Mouse (Mus musculus): ENCODE measurements around the gene C2cd5. TPM values are rescaled to one million over a fixed set of nuclear protein-coding genes. Genes with fewer than 3 reads are reported as not detected.

The C2cd5 gene
- polyA plus RNA-seq, 1 experiment, result 16.0 TPM

DNA sequence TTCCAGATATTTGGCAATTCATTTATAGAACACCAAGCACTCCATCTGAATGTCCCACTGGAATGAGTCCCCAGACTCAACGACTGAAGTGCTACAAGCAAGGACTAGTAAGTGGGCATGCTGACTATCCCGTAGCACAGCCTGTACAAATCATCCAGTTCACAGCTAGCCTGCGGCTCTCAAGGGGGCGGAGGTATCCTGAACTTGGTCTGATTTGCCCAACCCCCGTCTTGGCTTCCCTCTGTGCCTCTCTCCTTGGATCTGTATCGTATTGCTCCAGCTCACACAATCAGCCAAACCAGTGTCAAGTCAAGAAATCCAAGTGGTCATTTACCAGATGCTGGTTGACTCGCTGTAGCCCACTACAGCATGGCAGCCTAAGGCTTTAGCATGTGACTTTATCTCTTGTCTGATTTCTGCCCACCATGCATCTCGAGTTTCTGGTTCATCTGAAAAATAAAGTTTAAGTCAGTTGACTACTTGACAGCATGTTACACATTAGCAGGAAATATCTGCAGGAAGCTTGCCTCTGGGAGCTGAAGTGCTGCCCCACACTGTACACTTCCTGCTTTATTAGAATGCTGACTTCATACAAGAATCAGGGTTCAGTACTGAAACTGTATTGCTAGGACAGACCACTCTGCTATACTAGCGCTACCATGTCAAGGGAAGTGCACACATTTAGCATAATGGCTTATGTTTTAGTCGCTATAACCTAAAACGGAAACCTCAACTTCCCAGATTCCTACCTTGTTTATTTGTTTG is 50.0 kb downstream of the C2cd5 start:
- TF ChIP-seq POLR2A (IDR thresholded peaks at IDR 0.05; ENCODE audit: low read depth, low read length) (no peak), CTCF (IDR thresholded peaks at IDR 0.05; ENCODE audit: extremely low read depth, insufficient read depth, insufficient read length, insufficient replicate concordance) (no peak)
- H3K36me3 ChIP-seq (ENCODE audit: control insufficient read depth, insufficient read depth, low read length), result peaks cover 18% of the 10 kb centered on the region
- DNase-seq (ENCODE audit: low read depth in 1 of 2, low spot score in 2 of 2), result no peak
- no peaks in the 10 kb centered on the region for H3K27me3 ChIP-seq (ENCODE audit: control insufficient read depth, insufficient read depth, low read length)
- no peak overlapping the region for H3K4me3 ChIP-seq (ENCODE audit: extremely low read depth, insufficient read depth, insufficient read length)
- 85% methylated on average over 11 of the region's 11 CpGs for WGBS
- H3K4me1 ChIP-seq (ENCODE audit: control insufficient read depth, insufficient read depth, insufficient read length), result no peaks in the 10 kb centered on the region
- H3K27ac ChIP-seq (ENCODE audit: insufficient read depth, low read length), result no peak overlapping the region; the same call in 1 of the 2 replicates

DNA sequence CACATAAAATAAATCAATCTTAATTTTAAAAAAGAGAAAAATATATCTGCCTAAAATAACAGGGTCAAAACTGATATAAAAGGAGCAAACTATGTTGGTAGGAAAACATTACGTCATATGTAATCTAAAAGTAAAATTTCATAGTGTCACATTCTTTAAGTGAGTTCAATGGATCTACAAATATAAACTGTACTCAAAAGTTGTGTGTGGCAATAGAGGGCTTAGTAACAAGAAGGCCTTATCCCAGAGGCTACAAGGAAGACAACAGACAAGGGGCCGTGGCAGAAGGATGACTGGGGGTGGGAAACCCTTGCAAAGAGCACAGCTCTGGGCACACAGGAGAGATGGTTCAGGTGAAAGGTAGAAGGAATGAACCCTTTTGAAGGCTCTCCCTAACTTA is 50.8 kb downstream of the C2cd5 start:
- WGBS, result 93% methylated on average over 2 of the region's 2 CpGs
- Histone ChIP-seq H3K4me1 (ENCODE audit: control insufficient read depth, insufficient read depth, insufficient read length) (no peaks in the 10 kb centered on the region), H3K27ac (ENCODE audit: insufficient read depth, low read length) (no peak overlapping the region), H3K27me3 (ENCODE audit: control insufficient read depth, insufficient read depth, low read length) (no peaks in the 10 kb centered on the region), H3K36me3 (ENCODE audit: control insufficient read depth, insufficient read depth, low read length) (peaks cover 13% of the 10 kb centered on the region), H3K4me3 (ENCODE audit: extremely low read depth, insufficient read depth, insufficient read length) (no peak overlapping the region)
- TF ChIP-seq CTCF (IDR thresholded peaks at IDR 0.05; ENCODE audit: extremely low read depth, insufficient read depth, insufficient read length, insufficient replicate concordance) (no peak), POLR2A (IDR thresholded peaks at IDR 0.05; ENCODE audit: low read depth, low read length) (no peak)
- DNase-seq (ENCODE audit: low read depth in 1 of 2, low spot score in 2 of 2), result no peak

DNA sequence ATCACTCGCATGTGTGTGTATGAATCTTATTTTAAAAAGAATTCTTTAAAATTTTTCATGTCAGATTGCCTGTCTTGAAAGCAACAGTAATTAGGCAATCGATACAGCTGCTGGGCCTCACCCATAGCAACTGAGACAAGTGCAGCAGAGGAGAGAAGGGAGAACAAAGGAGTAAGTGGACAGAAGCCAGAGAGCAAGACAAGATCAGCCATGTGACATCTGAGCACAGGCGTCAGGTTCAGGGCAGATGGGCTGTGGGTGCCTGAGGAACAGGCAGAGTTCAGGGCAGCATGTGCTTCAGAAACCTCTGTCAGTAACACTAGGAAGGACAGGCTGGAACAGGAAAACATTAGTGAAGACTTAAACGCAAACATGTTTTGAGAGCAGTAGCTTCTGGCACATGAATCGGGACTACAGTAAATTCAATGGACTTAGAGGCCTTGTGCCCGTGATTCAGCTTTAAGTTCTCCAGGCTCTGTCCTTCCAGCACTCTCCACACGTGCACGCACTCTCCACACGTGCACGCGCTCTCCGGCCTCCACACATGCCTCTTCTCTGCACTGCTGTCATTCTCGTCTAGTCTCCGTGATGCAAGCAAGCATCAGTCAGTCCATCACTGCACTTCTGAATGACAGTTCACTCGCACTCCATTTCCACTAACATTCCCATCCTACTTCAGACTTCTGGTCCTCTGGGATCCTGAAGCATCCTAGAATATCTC is 52.2 kb downstream of the C2cd5 start:
- 94% methylated on average over 15 of the region's 15 CpGs for WGBS
- no peak for TF ChIP-seq POLR2A (IDR thresholded peaks at IDR 0.05; ENCODE audit: low read depth, low read length)

DNA sequence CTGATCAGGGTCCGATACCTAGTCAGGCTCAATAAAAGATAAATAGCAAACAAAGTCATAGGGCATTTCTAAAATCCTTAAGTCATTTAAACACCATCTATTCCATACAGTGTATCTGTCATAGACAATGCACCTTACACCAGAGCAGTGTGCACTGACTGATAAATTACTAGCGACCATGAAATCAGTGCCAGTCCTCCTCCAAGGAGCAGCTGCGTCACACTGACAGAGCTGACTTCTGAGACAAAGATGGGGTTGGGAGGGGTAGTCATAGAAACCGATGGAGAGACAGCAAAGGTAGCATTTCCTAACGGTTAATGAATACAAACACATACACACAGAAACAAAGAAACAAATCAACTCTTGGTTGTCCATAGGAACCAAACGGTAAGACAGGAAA is 58.4 kb downstream of the C2cd5 start:
- Histone ChIP-seq H3K27me3 (ENCODE audit: control insufficient read depth, insufficient read depth, low read length) (no peaks in the 10 kb centered on the region), H3K4me1 (ENCODE audit: control insufficient read depth, insufficient read depth, insufficient read length) (no peaks in the 10 kb centered on the region), H3K4me3 (ENCODE audit: extremely low read depth, insufficient read depth, insufficient read length) (no peak overlapping the region), H3K27ac (ENCODE audit: insufficient read depth, low read length) (no peak overlapping the region), H3K36me3 (ENCODE audit: control insufficient read depth, insufficient read depth, low read length) (peaks cover 22% of the 10 kb centered on the region)
- DNase-seq (ENCODE audit: low read depth in 1 of 2, low spot score in 2 of 2), result no peak
- WGBS, result 89% methylated on average over 6 of the region's 6 CpGs
- TF ChIP-seq POLR2A (IDR thresholded peaks at IDR 0.05; ENCODE audit: low read depth, low read length) (no peak), CTCF (IDR thresholded peaks at IDR 0.05; ENCODE audit: extremely low read depth, insufficient read depth, insufficient read length, insufficient replicate concordance) (no peak)

More for the DNA sequence above, 52.2 kb downstream of the C2cd5 start:
- no peak overlapping the region for H3K4me3 ChIP-seq (ENCODE audit: extremely low read depth, insufficient read depth, insufficient read length)
- H3K27ac ChIP-seq (ENCODE audit: insufficient read depth, low read length), result no peak overlapping the region
- H3K36me3 ChIP-seq (ENCODE audit: control insufficient read depth, insufficient read depth, low read length), result peaks cover 13% of the 10 kb centered on the region
- no peaks in the 10 kb centered on the region for H3K27me3 ChIP-seq (ENCODE audit: control insufficient read depth, insufficient read depth, low read length)
- DNase-seq (ENCODE audit: low read depth in 1 of 2, low spot score in 2 of 2), result no peak
- H3K4me1 ChIP-seq (ENCODE audit: control insufficient read depth, insufficient read depth, insufficient read length), result no peaks in the 10 kb centered on the region

DNA sequence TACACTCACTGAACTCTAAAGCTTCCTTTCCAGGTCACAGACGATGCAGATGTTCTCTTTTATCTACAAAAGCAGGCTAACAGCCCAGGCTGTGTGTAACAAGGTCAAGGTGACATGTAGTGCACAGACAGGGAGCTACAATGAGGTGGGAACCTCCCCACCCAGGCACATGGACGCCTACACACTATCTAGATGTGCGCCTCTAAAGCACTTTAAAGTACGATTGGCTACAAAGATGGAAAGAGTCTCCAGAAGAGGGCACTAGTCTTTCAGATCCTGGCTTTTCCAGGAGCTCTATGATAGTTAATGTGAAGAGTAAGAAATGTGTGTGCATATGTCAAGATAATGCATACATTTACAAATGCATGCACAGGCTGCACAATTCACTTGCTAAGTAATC is 64.7 kb downstream of the C2cd5 start:
- Histone ChIP-seq H3K4me1 (ENCODE audit: control insufficient read depth, insufficient read depth, insufficient read length) (no peaks in the 10 kb centered on the region), H3K27ac (ENCODE audit: insufficient read depth, low read length) (no peak overlapping the region), H3K27me3 (ENCODE audit: control insufficient read depth, insufficient read depth, low read length) (no peaks in the 10 kb centered on the region), H3K36me3 (ENCODE audit: control insufficient read depth, insufficient read depth, low read length) (peaks cover 38% of the 10 kb centered on the region), H3K4me3 (ENCODE audit: extremely low read depth, insufficient read depth, insufficient read length) (no peak overlapping the region)
- TF ChIP-seq CTCF (IDR thresholded peaks at IDR 0.05; ENCODE audit: extremely low read depth, insufficient read depth, insufficient read length, insufficient replicate concordance), result no peak
- TF ChIP-seq POLR2A (IDR thresholded peaks at IDR 0.05; ENCODE audit: low read depth, low read length), result no peak
- 54% methylated on average over 4 of the region's 4 CpGs for WGBS
- no peak for DNase-seq (ENCODE audit: low read depth in 1 of 2, low spot score in 2 of 2)

DNA sequence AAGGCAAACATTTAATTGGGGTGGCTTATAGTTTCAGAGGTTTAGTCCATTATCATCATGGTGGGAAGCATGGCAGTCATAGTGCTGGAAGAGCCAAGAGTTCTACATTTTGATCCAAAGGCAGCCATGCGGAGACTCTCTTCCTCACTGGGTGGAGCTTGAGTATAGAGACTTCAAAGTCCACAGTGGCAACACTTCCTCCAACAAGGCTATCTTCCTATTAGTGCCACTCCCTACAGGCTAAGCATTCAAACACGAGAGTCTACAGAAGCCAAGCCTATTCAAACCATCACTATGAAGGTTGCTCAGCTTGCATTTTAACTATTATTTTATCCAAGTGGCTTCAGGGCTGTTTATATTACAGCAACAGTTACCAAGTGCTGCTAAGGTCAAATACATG is 65.4 kb downstream of the C2cd5 start:
- H3K36me3 ChIP-seq (ENCODE audit: control insufficient read depth, insufficient read depth, low read length), result peaks cover 43% of the 10 kb centered on the region
- no peak overlapping the region for H3K4me3 ChIP-seq (ENCODE audit: extremely low read depth, insufficient read depth, insufficient read length)
- no peaks in the 10 kb centered on the region for H3K27me3 ChIP-seq (ENCODE audit: control insufficient read depth, insufficient read depth, low read length)
- H3K4me1 ChIP-seq (ENCODE audit: control insufficient read depth, insufficient read depth, insufficient read length), result no peaks in the 10 kb centered on the region
- no peak overlapping the region for H3K27ac ChIP-seq (ENCODE audit: insufficient read depth, low read length)
- TF ChIP-seq POLR2A (IDR thresholded peaks at IDR 0.05; ENCODE audit: low read depth, low read length) (no peak), CTCF (IDR thresholded peaks at IDR 0.05; ENCODE audit: extremely low read depth, insufficient read depth, insufficient read length, insufficient replicate concordance) (no peak)
- 89% methylated on average over 2 of the region's 2 CpGs for WGBS
- no peak for DNase-seq (ENCODE audit: low read depth in 1 of 2, low spot score in 2 of 2)

DNA sequence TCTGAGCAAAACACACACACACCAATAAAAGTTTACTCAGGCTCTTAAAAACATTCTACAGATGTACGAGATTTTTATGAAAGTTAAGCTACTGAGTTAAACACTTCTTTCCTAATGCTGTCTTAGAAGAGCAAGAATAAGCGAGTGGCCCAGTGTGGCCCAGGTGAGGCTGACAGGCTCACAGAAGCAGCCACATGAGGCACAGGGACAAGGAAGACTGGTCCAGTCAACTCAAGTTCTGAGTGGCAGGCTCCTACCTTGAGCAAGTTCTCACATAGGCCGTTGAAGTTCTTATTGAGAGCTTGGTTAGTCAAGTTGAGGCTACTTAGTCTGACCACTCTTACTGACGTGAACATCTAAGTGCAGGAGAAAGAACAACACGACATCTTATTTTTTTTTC is 69.4 kb downstream of the C2cd5 start:
- DNase-seq (ENCODE audit: low read depth in 1 of 2, low spot score in 2 of 2), result no peak
- Histone ChIP-seq H3K4me1 (ENCODE audit: control insufficient read depth, insufficient read depth, insufficient read length) (no peaks in the 10 kb centered on the region), H3K27me3 (ENCODE audit: control insufficient read depth, insufficient read depth, low read length) (no peaks in the 10 kb centered on the region), H3K36me3 (ENCODE audit: control insufficient read depth, insufficient read depth, low read length) (peaks cover 34% of the 10 kb centered on the region), H3K4me3 (ENCODE audit: extremely low read depth, insufficient read depth, insufficient read length) (no peak overlapping the region), H3K27ac (ENCODE audit: insufficient read depth, low read length) (no peak overlapping the region)
- TF ChIP-seq POLR2A (IDR thresholded peaks at IDR 0.05; ENCODE audit: low read depth, low read length), result no peak
- no peak for TF ChIP-seq CTCF (IDR thresholded peaks at IDR 0.05; ENCODE audit: extremely low read depth, insufficient read depth, insufficient read length, insufficient replicate concordance)
- WGBS, result 95% methylated on average over 5 of the region's 5 CpGs

All from spleen, adult 2 months (tissue).